Mouse (Mus musculus) heart, embryonic 10.5 days (tissue): ENCODE measurements around the gene Fer1l5. TPM values are rescaled to one million over a fixed set of nuclear protein-coding genes. Genes with fewer than 3 reads are reported as not detected.

Experiments used
- DNase-seq: peaks from one replicate; pipeline ENCODE4 v3.0.0-alpha.2; 2017; ENCODE audit warnings: low spot score
- H3K27ac ChIP-seq: fragments of 300-500 bp; sonication (generic); 2 replicates; pipeline ENCODE4 v1.5.1; 2016; ENCODE audit warnings: mild to moderate bottlenecking
- H3K27me3 ChIP-seq: fragments of 300-500 bp; sonication (generic); 2 replicates; pipeline ENCODE4 v1.6.1; 2016; ENCODE audit warnings: mild to moderate bottlenecking; ENCODE audit not compliant: poor library complexity, insufficient read depth, severe bottlenecking
- H3K36me3 ChIP-seq: fragments of 300-500 bp; sonication (generic); 2 replicates; pipeline ENCODE4 v1.6.1; 2016; ENCODE audit warnings: mild to moderate bottlenecking, moderate library complexity
- H3K4me1 ChIP-seq: fragments of 300-500 bp; sonication (generic); 2 replicates; pipeline ENCODE4 v1.6.1; 2016; ENCODE audit warnings: mild to moderate bottlenecking
- H3K4me3 ChIP-seq: fragments of 300-500 bp; sonication (generic); 2 replicates; pipeline ENCODE4 v1.5.1; 2016; ENCODE audit warnings: mild to moderate bottlenecking, moderate library complexity
- H3K9me3 ChIP-seq: fragments of 300-500 bp; sonication (generic); 2 replicates; pipeline ENCODE4 v1.6.1; 2016; ENCODE audit warnings: mild to moderate bottlenecking, moderate library complexity
- WGBS: fragments of 180-500 bp; shearing (Covaris S2); methylation state at CpG from one replicate; pipeline ENCODE4 v1.1.7; 2016; 5-methylcytosine and 5-hydroxymethylcytosine counted together
- microRNA-seq: library from miRNA; unstranded; fragments of <30 nt; microRNA quantifications from one replicate; pipeline ENCODE4, GENCODE M21; 2017
- polyA plus RNA-seq: library from polyadenylated mRNA; unstranded; fragments of >200 nt; fragmentation: Nextera tagmentation; extraction: Ambion mirVana; gene quantifications from 2 replicates; pipeline ENCODE4 v1.2.1, GENCODE M21; 2016

Gene Fer1l5
- polyA plus RNA-seq, 1 experiment from 2014 or later: 1.3 TPM

- H3K36me3 ChIP-seq: no peaks in the 10 kb centered on the region
- 47% methylated on average over 5 of the region's 5 CpGs for WGBS
These were observed 95.4 kb downstream of the Fer1l5 start for GRCm38 (mm10) chr1:36467446-36467845.

GRCm38 (mm10) chr1:36469811-36470444, 97.8 kb downstream of the Fer1l5 start:
- 43% methylated on average over 2 of the region's 2 CpGs for WGBS
- DNase-seq: no peak
- H3K4me1 ChIP-seq: peaks cover 42% of the 10 kb centered on the region

More at GRCm38 (mm10) chr1:36467446-36467845, 95.4 kb downstream of the Fer1l5 start:
- Histone ChIP-seq H3K27ac (no peak overlapping the region), H3K4me1 (peaks cover 17% of the 10 kb centered on the region), H3K9me3 (no peaks in the 10 kb centered on the region), H3K27me3 (0 out of 2 replicates have a peak, but pooled peaks cover 7% of the 10 kb centered on the region), H3K4me3 (no peak overlapping the region)
- DNase-seq: no peak

GRCm38 (mm10) chr1:36471181-36472105, 99.4 kb downstream of the Fer1l5 start, which contains the start of gene Cnnm4:
TSS of gene Cnnm4 (plus strand) at chr1:36471620.
- Histone ChIP-seq H3K9me3 (no peaks in the 10 kb centered on the region), H3K27ac (peak within 1 kb of the TSS; percentile 90), H3K36me3 (no peaks in the 10 kb centered on the region), H3K4me1 (peaks cover 50% of the 10 kb centered on the region), H3K4me3 (peak within 1 kb of the TSS; percentile 73), H3K27me3 (no peaks in the 10 kb centered on the region)
- under 1% methylated on average over 89 of the region's 98 CpGs for WGBS
- DNase-seq: peak; percentile 96

More at GRCm38 (mm10) chr1:36469811-36470444, 97.8 kb downstream of the Fer1l5 start:
- H3K27me3 ChIP-seq: no peaks in the 10 kb centered on the region
- H3K36me3 ChIP-seq: no peaks in the 10 kb centered on the region
- H3K27ac ChIP-seq: no peak overlapping the region
- no peak overlapping the region for H3K4me3 ChIP-seq
- H3K9me3 ChIP-seq: no peaks in the 10 kb centered on the region

Small RNAs within 50 kb of the gene (microRNA-seq; reads per million reads assigned to microRNA genes)
- 0.76 reads per million for gene Mir6898

Other genes starting within 250 kb of the Fer1l5 start
- gene Uggt1, start 127.6 kb upstream of the Fer1l5 start, polyA plus RNA-seq: 45.8 and 51.9 TPM in 2 replicates
- gene Neurl3, start 97.6 kb upstream of the Fer1l5 start, polyA plus RNA-seq: 1.6 and 2.3 TPM in 2 replicates
- gene Arid5a, start 64.6 kb upstream of the Fer1l5 start, polyA plus RNA-seq: 5.3 and 6.7 TPM in 2 replicates
- gene Kansl3, start 3.1 kb upstream of the Fer1l5 start, polyA plus RNA-seq: 46.7 and 52.1 TPM in 2 replicates
- 53.7 and 57.8 TPM in 2 replicates for gene Lman2l, start 73.0 kb downstream of the Fer1l5 start, polyA plus RNA-seq
- gene Cnnm4, start 99.3 kb downstream of the Fer1l5 start, polyA plus RNA-seq: 7.1 and 8.6 TPM in 2 replicates
- 1.5 and 2.5 TPM in 2 replicates for gene Cnnm3, start 139.6 kb downstream of the Fer1l5 start, polyA plus RNA-seq
- 16.7 and 19.0 TPM in 2 replicates for gene Ankrd23, start 164.6 kb downstream of the Fer1l5 start, polyA plus RNA-seq
- gene Gm42417, start 167.1 kb downstream of the Fer1l5 start, polyA plus RNA-seq: 0.20 and 1.0 TPM in 2 replicates
- 23.9 and 24.5 TPM in 2 replicates for gene Ankrd39, start 175.2 kb downstream of the Fer1l5 start, polyA plus RNA-seq
- gene Sema4c, start 186.1 kb downstream of the Fer1l5 start, polyA plus RNA-seq: 12.2 and 15.2 TPM in 2 replicates